Mouse (Mus musculus): Measurements from ENCODE around the gene Tnfrsf21. TPM values are rescaled to one million over a fixed set of nuclear protein-coding genes. Genes with fewer than 3 reads are reported as not detected.

The Tnfrsf21 gene
- polyA plus RNA-seq, 1 experiment from 2014 or later = 26.8 TPM

DNA sequence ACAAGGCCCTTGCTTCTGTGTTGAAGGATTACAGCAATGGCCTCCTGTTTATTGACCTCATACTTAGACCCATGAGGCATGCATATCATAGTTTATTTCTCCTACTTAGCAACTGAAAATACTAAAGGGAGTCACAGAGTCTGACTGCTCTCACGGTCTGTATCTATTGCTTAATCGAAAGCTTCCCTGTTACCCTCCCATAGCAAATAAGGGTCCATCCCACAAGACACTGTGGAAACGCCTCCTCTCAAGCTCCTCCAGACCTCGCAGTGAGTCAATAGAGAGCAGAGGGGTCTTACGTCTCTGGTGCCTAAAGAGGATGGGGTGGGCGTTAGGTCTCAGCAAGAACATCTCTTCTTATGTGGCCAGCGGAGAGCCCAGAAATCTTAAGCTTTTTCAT is 15.8 kb upstream of the Tnfrsf21 start:
- 92% methylated on average over 7 of the region's 7 CpGs for WGBS
- Histone ChIP-seq H3K9me3 (no peaks in the 10 kb centered on the region), H3K27ac (no peak overlapping the region), H3K36me3 (replicated peaks) (no peaks in the 10 kb centered on the region), H3K4me3 (no peak overlapping the region), H3K27me3 (ENCODE audit: poor library complexity, severe bottlenecking) (no peaks in the 10 kb centered on the region), H3K4me1 (no peaks in the 10 kb centered on the region)
- no peak for DNase-seq (ENCODE audit: extremely low spot score, low spot score)

- 16% methylated on average over 6 of the region's 6 CpGs for WGBS
- H3K9me3 ChIP-seq = no peaks in the 10 kb centered on the region
- H3K27ac ChIP-seq = no peak overlapping the region
- no peaks in the 10 kb centered on the region for H3K36me3 ChIP-seq (replicated peaks)
- H3K4me3 ChIP-seq = no peak overlapping the region
- H3K4me1 ChIP-seq = peaks cover 5% of the 10 kb centered on the region
- H3K27me3 ChIP-seq (ENCODE audit: poor library complexity, severe bottlenecking) = no peaks in the 10 kb centered on the region
- DNase-seq (ENCODE audit: extremely low spot score, low spot score) = peak; percentile 50
Observed at GRCm38 (mm10) chr17:43012718-43013117, 3.6 kb upstream of the Tnfrsf21 start.

GRCm38 (mm10) chr17:43017341-43018052 is 1.1 kb downstream of the Tnfrsf21 start:
- WGBS = under 1% methylated on average over 39 of the region's 40 CpGs
- Histone ChIP-seq H3K27ac (peak overlapping the region; percentile 95), H3K4me1 (peaks cover 15% of the 10 kb centered on the region), H3K9me3 (no peaks in the 10 kb centered on the region), H3K36me3 (replicated peaks) (peaks cover 24% of the 10 kb centered on the region), H3K4me3 (peak overlapping the region; percentile 90), H3K27me3 (ENCODE audit: poor library complexity, severe bottlenecking) (no peaks in the 10 kb centered on the region)
- DNase-seq (ENCODE audit: extremely low spot score, low spot score) = peak; percentile 68

DNA sequence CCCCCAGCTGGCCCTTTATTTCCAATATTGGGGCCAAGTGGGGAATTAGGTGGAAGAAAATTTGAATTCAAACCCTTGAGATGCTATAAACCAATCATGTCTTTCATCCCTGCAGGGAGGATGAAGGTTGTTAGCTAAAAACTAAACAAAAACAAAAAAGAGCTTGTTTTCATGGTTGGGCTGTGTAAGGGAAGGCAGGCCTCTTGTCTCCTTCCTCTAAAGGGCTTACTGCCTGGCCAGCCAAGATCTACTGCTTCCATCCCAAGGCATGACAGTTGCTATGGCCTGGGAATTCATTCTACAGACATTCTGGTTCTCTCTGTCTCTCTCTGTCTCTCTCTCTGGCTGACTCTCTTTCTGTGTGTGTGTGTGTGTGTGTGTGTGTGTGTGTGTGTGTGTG is 1.7 kb downstream of the Tnfrsf21 start:
- no peak for DNase-seq (ENCODE audit: extremely low spot score, low spot score)
- Histone ChIP-seq H3K4me1 (peaks cover 15% of the 10 kb centered on the region), H3K9me3 (no peaks in the 10 kb centered on the region), H3K27ac (peak overlapping the region; percentile 95), H3K27me3 (ENCODE audit: poor library complexity, severe bottlenecking) (no peaks in the 10 kb centered on the region), H3K4me3 (peak overlapping the region; percentile 90), H3K36me3 (replicated peaks) (peaks cover 28% of the 10 kb centered on the region)

DNA sequence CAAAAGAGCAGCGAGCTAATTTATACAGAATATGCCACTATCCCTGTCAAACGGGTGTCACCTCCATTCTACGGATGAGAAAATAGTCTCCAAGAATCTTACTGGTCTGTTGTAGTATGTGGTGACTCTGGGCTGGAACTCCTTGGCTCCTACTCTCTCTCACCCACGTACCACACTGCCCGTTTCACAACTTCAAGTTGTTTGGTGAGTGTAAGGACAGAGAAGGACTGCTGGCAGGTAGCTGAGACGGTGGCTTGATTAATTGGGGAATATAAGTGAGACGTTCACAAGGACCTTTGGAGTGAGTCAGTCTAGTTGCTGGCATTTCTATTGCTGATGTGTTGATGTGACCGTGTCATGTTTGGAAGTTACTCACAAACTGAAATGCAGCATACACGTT is 3.3 kb downstream of the Tnfrsf21 start:
- H3K9me3 ChIP-seq = no peaks in the 10 kb centered on the region
- peaks cover 15% of the 10 kb centered on the region for H3K4me1 ChIP-seq
- H3K36me3 ChIP-seq (replicated peaks) = peaks cover 28% of the 10 kb centered on the region
- H3K4me3 ChIP-seq = no peak overlapping the region
- no peaks in the 10 kb centered on the region for H3K27me3 ChIP-seq (ENCODE audit: poor library complexity, severe bottlenecking)
- no peak for DNase-seq (ENCODE audit: extremely low spot score, low spot score)
- H3K27ac ChIP-seq = no peak overlapping the region
- 95% methylated on average over 9 of the region's 9 CpGs for WGBS

- WGBS = 94% methylated on average over 5 of the region's 5 CpGs
- Histone ChIP-seq H3K9me3 (no peaks in the 10 kb centered on the region), H3K4me3 (no peak overlapping the region), H3K36me3 (replicated peaks) (peaks cover 36% of the 10 kb centered on the region), H3K4me1 (peaks cover 15% of the 10 kb centered on the region), H3K27me3 (ENCODE audit: poor library complexity, severe bottlenecking) (no peaks in the 10 kb centered on the region), H3K27ac (no peak overlapping the region)
- no peak for DNase-seq (ENCODE audit: extremely low spot score, low spot score)
Observed at GRCm38 (mm10) chr17:43021017-43021416, 4.7 kb downstream of the Tnfrsf21 start.

- 94% methylated on average over 9 of the region's 9 CpGs for WGBS
- Histone ChIP-seq H3K27ac (no peak overlapping the region), H3K9me3 (no peaks in the 10 kb centered on the region), H3K27me3 (ENCODE audit: poor library complexity, severe bottlenecking) (no peaks in the 10 kb centered on the region), H3K4me1 (peaks cover 15% of the 10 kb centered on the region), H3K36me3 (replicated peaks) (peaks cover 39% of the 10 kb centered on the region), H3K4me3 (no peak overlapping the region)
- no peak for DNase-seq (ENCODE audit: extremely low spot score, low spot score)
Observed at GRCm38 (mm10) chr17:43022056-43022455, 5.7 kb downstream of the Tnfrsf21 start.

DNA sequence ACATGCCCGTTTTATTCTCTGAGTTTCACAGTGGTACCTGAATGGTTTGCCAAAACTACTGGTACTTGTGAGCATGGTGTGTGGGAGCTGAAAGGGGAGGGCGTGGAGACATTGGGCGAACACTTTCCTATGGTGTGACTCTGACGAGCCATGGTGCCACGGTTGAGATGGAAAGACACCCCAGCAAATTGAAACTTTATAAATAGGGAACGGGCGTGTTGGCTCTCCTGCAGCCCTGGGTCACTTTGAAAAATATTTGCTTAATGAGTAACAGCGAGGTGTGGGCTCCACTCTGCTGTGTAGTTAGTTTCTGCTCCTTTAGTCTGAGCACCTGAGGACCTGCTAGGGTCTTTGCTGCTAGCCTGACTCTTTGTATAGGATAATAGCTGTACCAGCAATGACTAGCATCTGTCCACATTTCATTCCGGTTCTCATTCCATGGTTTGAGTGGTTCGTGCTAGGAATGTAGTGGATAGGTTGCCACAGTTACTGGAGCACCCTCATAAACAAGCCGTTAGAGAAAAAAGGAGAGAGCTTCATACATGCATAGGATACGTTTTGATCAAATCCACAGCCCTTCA is 7.4 kb downstream of the Tnfrsf21 start:
- no peak for DNase-seq (ENCODE audit: extremely low spot score, low spot score)
- no peaks in the 10 kb centered on the region for H3K27me3 ChIP-seq (ENCODE audit: poor library complexity, severe bottlenecking)
- H3K36me3 ChIP-seq (replicated peaks) = peaks cover 39% of the 10 kb centered on the region
- 90% methylated on average over 12 of the region's 12 CpGs for WGBS
- no peaks in the 10 kb centered on the region; the same call in 1 of the 2 replicates for H3K4me1 ChIP-seq
- H3K27ac ChIP-seq = no peak overlapping the region
- H3K9me3 ChIP-seq = no peaks in the 10 kb centered on the region
- H3K4me3 ChIP-seq = no peak overlapping the region

DNA sequence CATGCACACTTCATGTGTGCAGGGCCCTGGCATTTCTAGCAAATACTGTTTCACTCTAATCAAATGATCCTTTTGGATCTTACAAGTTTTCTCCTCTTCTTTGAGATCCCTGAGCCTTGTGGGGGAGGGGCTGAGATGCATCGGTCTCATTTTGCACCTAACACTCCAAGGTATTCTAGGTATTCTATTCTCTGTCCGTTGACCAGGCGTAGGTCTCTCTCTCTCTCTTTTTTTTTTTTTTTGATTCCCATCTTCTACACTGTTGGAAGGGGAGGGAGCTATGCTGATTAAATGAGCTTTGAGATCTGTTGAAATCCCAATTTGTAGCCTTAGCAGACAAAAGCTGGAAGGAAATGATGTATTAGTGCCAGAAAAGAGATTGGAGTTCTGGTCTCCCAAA is 8.2 kb downstream of the Tnfrsf21 start:
- H3K9me3 ChIP-seq = no peaks in the 10 kb centered on the region
- H3K27me3 ChIP-seq (ENCODE audit: poor library complexity, severe bottlenecking) = no peaks in the 10 kb centered on the region
- 86% methylated on average over 3 of the region's 3 CpGs for WGBS
- peaks cover 39% of the 10 kb centered on the region for H3K36me3 ChIP-seq (replicated peaks)
- no peak overlapping the region for H3K27ac ChIP-seq
- no peak for DNase-seq (ENCODE audit: extremely low spot score, low spot score)
- no peak overlapping the region for H3K4me3 ChIP-seq
- H3K4me1 ChIP-seq = no peaks in the 10 kb centered on the region

- no peaks in the 10 kb centered on the region for H3K27me3 ChIP-seq (ENCODE audit: poor library complexity, severe bottlenecking)
- H3K4me3 ChIP-seq = no peak overlapping the region
- H3K9me3 ChIP-seq = no peaks in the 10 kb centered on the region
- no peaks in the 10 kb centered on the region for H3K4me1 ChIP-seq
- peaks cover 34% of the 10 kb centered on the region for H3K36me3 ChIP-seq (replicated peaks)
- DNase-seq (ENCODE audit: extremely low spot score, low spot score) = no peak
- 96% methylated on average over 6 of the region's 6 CpGs for WGBS
- no peak overlapping the region for H3K27ac ChIP-seq
Observed at GRCm38 (mm10) chr17:43025048-43025447, 8.7 kb downstream of the Tnfrsf21 start.

DNA sequence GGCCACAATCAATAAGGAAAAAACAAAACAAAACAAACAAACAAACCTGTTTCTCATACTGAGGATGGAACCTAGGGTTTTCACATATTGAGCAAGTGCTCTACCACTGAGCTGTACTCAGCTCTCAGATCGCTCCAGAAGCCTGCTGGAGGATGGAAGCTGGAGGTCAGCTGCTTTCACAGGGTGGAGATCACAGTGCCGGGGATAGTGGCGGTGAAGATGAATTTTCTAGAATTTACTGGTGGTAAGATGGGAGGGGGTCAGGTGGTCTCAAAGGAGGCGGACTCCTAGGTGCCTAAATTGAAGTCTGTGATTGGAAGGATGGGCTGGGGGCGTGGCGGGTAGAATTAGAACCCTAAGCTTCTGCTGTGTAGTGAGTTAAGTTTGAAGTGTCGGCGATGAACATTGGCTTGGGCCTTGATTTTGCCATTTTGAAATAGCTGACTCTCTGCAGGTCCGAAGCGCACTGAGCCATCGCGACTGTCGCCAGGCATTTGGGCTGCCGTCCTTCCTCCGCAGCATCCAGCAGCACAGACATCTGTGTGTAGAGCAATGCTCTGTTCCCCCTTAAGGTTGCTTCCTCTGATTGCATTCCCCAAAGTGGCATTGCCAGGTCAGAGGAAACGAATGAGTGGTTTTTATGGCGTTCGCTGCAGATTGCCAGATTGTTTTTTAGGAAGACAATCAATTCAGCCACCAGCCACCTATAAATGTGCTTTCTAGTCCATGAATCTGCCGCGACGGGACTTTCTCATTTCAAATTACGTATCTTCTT is 9.7 kb downstream of the Tnfrsf21 start:
- H3K36me3 ChIP-seq (replicated peaks) = peaks cover 28% of the 10 kb centered on the region
- H3K4me1 ChIP-seq = no peaks in the 10 kb centered on the region

GRCm38 (mm10) chr17:43026708-43027107 is 10.4 kb downstream of the Tnfrsf21 start:
- Histone ChIP-seq H3K27ac (no peak overlapping the region), H3K4me1 (no peaks in the 10 kb centered on the region), H3K9me3 (no peaks in the 10 kb centered on the region), H3K4me3 (no peak overlapping the region), H3K27me3 (ENCODE audit: poor library complexity, severe bottlenecking) (no peaks in the 10 kb centered on the region), H3K36me3 (replicated peaks) (peaks cover 23% of the 10 kb centered on the region)
- DNase-seq (ENCODE audit: extremely low spot score, low spot score) = no peak
- WGBS = 95% methylated on average over 4 of the region's 4 CpGs

More for the DNA sequence above, 9.7 kb downstream of the Tnfrsf21 start:
- no peaks in the 10 kb centered on the region for H3K9me3 ChIP-seq
- WGBS = 95% methylated on average over 22 of the region's 22 CpGs
- no peak overlapping the region for H3K4me3 ChIP-seq
- DNase-seq (ENCODE audit: extremely low spot score, low spot score) = no peak
- no peak overlapping the region for H3K27ac ChIP-seq
- no peaks in the 10 kb centered on the region for H3K27me3 ChIP-seq (ENCODE audit: poor library complexity, severe bottlenecking)

- Histone ChIP-seq H3K27ac (no peak overlapping the region), H3K27me3 (ENCODE audit: poor library complexity, severe bottlenecking) (no peaks in the 10 kb centered on the region), H3K36me3 (replicated peaks) (peaks cover 10% of the 10 kb centered on the region), H3K4me3 (no peak overlapping the region), H3K4me1 (no peaks in the 10 kb centered on the region), H3K9me3 (no peaks in the 10 kb centered on the region)
- no peak for DNase-seq (ENCODE audit: extremely low spot score, low spot score)
- WGBS = 94% methylated on average over 3 of the region's 3 CpGs
Observed at GRCm38 (mm10) chr17:43029546-43029945, 13.2 kb downstream of the Tnfrsf21 start.
